Mouse (Mus musculus) thymus, postnatal 25 days (tissue): ENCODE measurements around the gene Lrrc34.

Experiments
- DNase-seq: peaks from one replicate; pipeline ENCODE4 v3.0.0; 2022

Gene Lrrc34

DNA sequence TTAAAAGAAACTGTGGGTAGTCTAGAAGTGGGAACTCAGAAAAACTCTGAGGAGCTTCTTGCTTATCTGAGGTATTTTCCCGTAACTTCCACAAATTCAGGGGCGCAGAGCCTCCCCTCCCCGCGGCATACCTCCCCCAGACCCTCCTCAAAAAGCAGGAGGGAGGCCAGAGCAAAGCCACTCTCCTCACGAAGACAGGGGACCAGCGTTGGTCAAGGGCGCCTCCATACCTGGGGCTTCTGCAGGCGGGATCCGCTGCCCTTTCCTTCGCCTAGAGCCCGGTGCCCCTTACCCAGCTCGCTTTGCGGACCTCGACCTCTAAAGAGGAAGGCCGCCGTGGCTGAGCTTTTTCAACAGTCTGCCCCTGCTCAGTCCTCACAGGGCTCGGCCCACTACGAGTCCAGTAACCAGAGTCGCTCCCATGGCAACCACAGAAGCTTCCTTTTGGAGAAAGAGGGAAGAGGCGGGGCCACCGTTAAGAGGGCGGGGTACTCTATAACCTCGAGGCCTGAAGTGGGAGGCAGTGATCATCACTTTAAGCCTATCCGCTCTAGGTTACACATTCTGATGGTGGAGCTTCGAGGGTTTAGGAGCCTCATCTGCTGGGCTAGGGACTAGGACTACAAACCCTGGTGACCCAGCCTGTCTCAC, at the start of gene Lrrc34:
Gene Lrrc34 (minus strand): TSS at position 430 of the 651 bp plus-strand sequence.
- DNase-seq: no peak

DNA sequence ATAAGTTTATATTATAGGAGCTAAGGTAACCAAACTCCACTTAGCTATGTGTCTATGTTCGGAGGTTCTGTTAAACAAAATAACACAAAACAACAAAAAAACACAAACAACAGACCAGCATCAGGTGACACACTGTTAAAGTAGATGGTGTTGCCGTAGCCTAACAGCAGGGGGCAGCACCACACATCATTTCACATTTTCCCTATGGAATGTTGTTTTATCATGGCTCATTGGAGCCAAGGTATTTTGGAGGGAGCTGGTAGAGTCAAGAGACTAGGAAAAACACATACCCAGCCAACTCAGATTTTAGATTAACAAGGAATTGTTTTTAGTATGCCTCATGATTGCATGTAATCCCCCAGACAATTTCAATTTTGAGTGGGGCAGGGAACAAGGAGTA, 48.7 kb upstream of the Lrrc34 start:
- no peak for DNase-seq

GRCm38 (mm10) chr3:30695661-30696060, 48.0 kb upstream of the Lrrc34 start:
- DNase-seq: no peak

DNA sequence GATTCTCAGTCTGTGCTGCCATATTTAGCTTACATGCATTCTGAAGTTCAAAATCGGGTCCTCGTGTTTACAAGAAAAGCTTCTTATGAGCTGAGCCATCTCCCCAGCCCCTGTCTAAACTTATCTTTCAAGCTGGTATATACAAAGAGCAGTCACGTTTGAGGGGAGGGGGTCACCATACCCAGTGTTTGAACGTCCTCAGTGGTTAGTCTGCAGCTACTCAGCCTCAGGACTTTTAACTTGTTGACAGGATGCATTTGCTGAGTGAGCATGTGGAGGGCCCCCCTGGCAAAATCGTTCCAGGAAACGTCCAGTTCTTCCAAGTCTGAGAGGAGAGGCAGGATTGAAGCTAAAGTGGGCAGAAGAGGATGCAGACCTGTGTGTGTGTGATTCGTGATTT, 43.3 kb upstream of the Lrrc34 start:
- no peak for DNase-seq

- DNase-seq: no peak
These were observed 39.5 kb upstream of the Lrrc34 start for GRCm38 (mm10) chr3:30687216-30687615.

- DNase-seq: no peak
These were observed 35.5 kb upstream of the Lrrc34 start for GRCm38 (mm10) chr3:30683190-30683589.

GRCm38 (mm10) chr3:30658486-30658885, 10.8 kb upstream of the Lrrc34 start:
- no peak for DNase-seq

DNA sequence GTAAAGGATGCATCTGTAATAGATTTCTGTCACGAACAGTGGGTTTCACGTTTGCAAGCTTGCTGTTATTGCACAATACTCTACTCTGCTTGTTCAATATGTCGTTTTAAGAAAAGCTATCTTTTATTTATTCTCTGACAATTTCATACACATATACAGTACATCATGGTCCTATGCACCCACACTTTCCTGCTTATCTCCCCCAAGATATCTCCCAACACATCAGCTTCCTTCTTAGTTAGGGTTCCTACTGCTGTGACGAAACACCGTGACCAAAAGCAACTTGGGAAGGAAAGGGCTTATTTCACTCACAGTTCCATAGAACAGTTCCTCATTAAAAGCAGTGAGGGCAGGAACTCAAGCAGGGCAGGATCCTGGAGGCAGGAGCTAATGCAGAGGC, 8.3 kb upstream of the Lrrc34 start:
- no peak for DNase-seq

GRCm38 (mm10) chr3:30650062-30650841, 2.6 kb upstream of the Lrrc34 start:
- no peak for DNase-seq

DNA sequence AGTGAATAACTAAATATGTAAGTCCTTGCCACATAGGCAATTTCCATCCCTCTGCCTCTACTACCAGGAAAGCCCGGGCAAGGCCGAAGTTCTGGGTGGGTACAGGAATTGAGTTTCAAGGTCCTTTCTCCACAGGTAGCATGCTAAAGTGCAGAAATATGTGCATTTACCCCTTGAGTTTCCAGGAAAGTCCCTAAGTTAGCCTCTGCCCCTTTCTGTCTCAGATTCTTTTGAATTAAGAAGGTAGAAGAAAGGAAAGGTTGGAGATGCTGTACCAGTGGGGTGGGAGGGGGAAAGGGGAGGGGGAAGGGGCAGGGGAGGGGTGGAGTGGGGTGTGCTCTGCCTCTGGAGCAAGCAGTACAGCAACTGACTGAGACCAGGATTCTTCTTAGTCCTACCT, 797 bp upstream of the Lrrc34 start:
- no peak for DNase-seq

DNA sequence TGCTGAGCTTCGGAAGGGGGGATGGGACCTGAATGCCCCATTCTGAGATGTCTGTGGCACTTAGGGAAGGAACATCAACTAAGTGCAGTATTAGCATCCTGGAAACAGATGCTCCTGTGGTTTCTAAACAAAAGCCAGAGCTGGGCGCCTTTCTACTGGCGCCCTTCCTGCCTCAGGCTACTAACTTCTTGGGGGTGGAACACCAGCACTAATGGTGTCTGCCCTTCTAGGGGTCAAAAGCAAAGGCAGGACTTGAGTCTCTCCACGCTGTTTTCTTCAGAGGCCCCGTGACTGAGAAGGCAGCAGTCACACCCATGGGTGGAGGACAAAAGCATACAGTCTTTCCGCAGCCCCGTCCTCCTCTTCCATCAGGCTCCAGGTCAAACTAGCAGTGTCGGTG, 908 bp downstream of the Lrrc34 start:
- no peak for DNase-seq

DNA sequence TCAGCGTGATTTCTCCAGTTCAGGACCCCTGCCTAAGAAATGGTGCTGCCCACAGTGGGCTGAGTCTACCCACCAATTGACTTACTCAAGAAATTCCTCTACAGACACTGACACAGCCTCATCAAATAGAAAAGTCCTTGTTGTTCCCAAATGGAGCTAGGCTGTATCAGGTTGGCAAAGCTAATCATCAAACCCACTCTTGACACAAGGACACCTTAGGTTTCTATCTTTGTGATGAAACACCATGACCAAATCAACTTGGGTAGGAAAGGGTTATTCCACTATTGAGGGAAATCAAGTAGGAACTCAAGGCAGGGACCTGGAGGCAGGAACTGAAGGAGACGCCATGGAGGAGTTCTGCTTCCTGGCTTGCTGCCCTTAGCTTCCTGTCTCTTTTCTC, 3.5 kb downstream of the Lrrc34 start, which contains the start of gene Lrriq4:
Gene Lrriq4 (plus strand): TSS at position 301 of the 400 bp plus-strand sequence.
- no peak for DNase-seq

DNA sequence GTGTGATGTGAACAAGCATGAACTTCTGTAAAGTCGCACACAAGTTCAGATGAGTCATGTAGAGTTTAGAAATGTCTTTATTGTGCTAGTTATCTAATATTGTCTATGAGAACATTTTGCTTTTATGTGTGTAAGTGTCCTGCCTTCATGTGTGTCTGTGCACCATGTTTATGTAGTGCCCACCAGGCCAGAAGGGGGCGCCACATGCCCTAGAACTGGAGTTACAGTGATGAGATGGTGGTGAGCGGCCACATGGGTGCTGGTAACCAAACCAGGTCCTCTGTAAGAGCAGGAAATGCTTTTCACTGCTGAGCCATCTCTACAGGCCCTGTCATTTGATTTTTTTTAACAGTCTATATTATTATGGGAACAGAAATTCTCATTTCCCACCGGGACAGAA, 12.0 kb downstream of the Lrrc34 start:
- no peak for DNase-seq

DNA sequence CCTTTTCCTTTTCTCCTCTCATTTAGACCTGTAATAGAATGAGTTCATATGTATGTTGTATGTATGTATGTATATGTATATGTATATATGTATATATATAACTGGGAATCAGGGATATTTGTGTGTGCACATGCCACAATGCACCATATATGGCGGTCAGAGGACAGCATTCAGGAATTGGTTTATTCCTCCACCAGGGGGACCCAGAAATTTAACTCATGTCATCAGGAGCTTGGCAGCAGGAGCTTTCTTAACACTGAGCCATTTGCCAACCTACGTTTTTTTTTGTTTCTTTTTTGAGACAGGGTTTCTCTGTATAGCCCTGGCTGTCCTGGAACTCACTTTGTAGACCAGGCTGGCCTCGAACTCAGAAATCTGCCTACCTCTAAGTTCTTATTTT, 14.0 kb downstream of the Lrrc34 start:
- no peak for DNase-seq

- no peak for DNase-seq
These were observed 27.5 kb downstream of the Lrrc34 start for GRCm38 (mm10) chr3:30620132-30620531.

DNA sequence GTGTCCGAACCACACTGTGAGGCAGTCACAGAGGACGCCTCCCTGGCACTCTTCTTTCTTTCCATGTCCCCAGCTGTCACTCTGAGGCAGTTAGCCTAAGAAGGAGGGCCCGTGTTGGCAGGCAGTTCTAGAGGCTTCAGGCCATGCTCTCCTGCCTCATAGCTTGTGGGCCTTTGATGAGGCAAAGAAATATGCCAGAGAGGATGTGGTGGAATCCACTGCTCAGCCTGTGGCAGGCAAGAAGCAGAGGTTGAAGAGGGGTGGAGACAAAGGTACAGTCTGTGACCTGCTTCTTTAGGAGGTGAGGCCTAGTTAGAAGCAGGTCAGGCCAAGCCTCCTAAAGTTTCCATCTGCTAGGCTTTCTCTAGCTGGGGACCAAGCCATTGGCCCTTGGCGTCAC, 36.7 kb downstream of the Lrrc34 start:
- DNase-seq: peak; percentile 37

DNA sequence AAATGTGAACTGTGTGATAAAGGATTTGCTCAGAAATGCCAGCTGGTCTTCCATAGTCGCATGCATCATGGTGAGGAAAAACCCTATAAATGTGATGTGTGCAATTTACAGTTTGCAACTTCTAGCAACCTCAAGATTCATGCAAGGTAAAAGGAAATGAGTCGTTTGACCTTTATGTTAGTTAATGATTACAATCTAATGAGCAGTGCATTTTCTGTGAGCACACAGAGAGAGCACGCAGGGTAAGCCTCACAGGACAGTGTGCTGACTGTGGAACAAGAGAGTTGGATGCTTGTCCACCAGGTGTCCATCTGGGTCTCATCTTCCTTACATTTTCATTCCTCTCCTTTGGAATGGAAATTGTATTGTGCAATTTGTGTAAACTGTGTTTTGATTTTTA, 38.7 kb downstream of the Lrrc34 start:
- no peak for DNase-seq

GRCm38 (mm10) chr3:30603256-30603655, 44.4 kb downstream of the Lrrc34 start:
- DNase-seq: no peak

GRCm38 (mm10) chr3:30602740-30603098, 45.0 kb downstream of the Lrrc34 start:
- no peak for DNase-seq

- DNase-seq: peak; percentile 98
These were observed 45.5 kb downstream of the Lrrc34 start, which contains the start of gene Mynn for GRCm38 (mm10) chr3:30602065-30602739. Mynn (plus strand) TSS chr3:30602065.

- no peak for DNase-seq
These were observed 46.0 kb downstream of the Lrrc34 start for GRCm38 (mm10) chr3:30601610-30602064.

DNA sequence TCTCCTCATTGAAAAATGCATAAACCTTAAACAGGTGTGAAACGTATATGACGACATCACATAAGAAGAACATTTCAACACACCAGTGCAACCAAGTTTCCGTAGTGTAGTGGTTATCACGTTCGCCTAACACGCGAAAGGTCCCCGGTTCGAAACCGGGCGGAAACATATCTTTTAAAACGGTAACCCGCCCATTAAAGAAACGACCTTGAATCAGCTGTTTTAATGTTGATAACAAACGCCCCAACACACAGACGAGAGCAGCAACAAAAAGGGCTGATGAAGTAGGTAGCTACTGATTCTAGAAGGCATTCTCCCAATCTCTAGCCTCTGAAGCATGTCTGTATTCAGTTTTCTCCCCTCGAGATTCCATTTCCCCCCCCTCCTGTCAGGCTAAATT, 46.5 kb downstream of the Lrrc34 start:
- DNase-seq: peak; percentile 91

- peak; percentile 39 for DNase-seq
These were observed 47.0 kb downstream of the Lrrc34 start for GRCm38 (mm10) chr3:30600717-30601116.
